Mouse (Mus musculus) retina, embryonic 14.5 days (tissue): Measurements from ENCODE around the gene Plac1.

Source experiments
- DNase-seq: peaks from one replicate; pipeline ENCODE4 v3.0.0-alpha.2; 2015; ENCODE audit warnings: low spot score

The Plac1 gene

DNA sequence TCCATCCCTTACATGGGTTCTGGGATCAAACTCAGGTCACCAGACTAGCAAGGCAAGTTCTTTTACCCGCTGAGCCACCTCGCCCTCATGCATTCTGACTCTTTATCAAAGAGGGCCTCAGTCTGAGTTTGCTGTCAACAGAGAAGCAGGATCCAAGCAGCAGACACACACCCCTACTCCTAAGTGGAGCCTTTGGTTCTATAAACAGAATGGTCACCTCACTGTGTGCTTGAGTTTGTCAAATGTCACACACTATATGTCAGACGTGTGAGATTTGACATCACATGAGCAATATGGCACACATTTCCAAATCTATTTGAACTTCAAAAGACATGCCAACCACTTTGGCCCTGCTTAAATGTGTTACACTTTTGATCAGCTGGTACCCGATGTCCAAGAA lies 42.2 kb downstream of the Plac1 start:
- no peak for DNase-seq

DNA sequence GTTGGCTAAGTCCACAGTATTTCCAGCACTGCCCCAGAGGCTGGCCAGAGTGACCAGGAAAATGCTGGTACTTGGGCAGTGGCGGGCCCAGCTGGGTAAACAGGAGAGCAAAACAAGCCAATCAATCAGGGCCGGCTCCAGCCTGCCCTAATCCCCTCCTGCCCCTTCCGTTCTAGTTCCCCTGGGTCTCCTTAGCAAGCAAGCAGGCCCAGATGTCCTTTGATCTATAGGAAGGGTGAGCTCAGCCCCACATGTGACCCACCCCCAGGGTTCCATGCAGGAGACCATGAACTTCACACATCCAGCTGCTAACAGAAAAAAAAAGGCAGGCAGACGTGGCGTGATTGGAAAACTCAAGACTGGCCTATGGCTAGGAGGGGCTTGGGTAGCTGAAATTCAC lies 43.5 kb downstream of the Plac1 start:
- no peak for DNase-seq

GRCm38 (mm10) chrX:53188692-53189091 lies 51.2 kb downstream of the Plac1 start:
- DNase-seq, result no peak

DNA sequence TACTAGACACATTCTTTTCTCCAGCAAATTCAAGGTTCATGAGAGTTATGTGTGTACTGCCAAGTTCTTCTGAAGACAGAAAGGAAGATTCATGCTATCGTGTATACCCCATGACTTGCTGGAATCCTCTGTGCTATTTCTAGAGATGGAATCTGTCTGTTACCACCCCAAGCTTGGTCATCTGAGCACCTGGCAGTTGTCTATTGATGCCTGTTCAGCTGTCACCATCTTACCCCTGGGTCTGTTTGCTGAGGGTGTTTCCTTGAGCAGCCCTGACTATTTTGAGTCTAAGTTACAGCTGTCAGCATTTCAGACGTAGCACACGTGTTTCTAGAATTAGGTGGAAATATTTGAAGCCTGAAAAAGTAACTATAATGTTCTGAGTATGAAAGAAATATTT lies 60.1 kb downstream of the Plac1 start:
- no peak for DNase-seq

GRCm38 (mm10) chrX:53176296-53176695 lies 63.6 kb downstream of the Plac1 start:
- DNase-seq, result no peak

- DNase-seq, result no peak
Observed at GRCm38 (mm10) chrX:53168623-53169022, 71.3 kb downstream of the Plac1 start.

GRCm38 (mm10) chrX:53166901-53167525 lies 72.9 kb downstream of the Plac1 start:
- DNase-seq, result no peak

GRCm38 (mm10) chrX:53166251-53166900 lies 73.5 kb downstream of the Plac1 start:
- peak; percentile 4 for DNase-seq

DNA sequence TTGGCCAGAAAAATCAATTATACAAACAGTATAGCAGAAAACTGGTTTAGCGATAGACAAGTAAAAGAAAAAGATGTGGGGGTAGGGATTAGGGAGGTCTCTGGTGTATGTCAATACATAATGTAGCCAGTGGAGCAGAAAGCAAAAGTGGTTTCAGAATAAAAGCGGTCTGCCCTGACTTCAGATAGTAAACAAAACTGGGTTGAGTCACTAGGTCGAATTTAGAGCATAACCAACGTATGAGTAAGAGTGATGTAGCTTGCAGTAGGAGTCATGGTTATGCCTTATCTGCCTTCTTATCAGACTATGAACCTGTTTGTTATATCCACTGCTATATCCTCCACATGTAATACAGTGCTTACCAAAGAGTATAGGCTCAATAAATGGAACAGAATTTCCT lies 77.3 kb downstream of the Plac1 start:
- peak; percentile 3 for DNase-seq

DNA sequence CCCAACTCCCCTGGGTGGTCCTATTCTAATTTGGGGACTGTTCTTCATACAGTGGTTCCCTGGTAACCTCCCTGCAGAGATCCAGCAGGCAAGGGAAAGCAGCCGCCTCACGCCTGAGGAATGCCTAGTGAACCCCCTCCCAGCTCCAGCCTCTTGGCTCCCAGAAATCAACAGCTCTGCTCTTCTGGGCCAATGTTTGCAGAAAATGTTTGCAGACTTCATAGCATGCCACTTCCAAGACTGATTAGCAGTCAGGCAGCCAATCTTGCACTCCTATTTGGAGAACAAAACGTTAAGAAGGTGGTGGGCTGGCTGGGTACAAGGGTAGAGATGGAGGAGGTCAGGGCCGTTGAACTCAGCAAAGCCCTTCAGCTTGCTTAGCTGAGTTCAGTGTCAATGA lies 78.3 kb downstream of the Plac1 start:
- no peak for DNase-seq

- DNase-seq, result no peak
Observed at GRCm38 (mm10) chrX:53161115-53161514, 78.8 kb downstream of the Plac1 start.

GRCm38 (mm10) chrX:53148039-53148438 lies 91.9 kb downstream of the Plac1 start:
- no peak for DNase-seq

GRCm38 (mm10) chrX:53146389-53146917 lies 93.5 kb downstream of the Plac1 start:
- no peak for DNase-seq

- no peak for DNase-seq
Observed at GRCm38 (mm10) chrX:53139641-53140040, 100.3 kb downstream of the Plac1 start.

DNA sequence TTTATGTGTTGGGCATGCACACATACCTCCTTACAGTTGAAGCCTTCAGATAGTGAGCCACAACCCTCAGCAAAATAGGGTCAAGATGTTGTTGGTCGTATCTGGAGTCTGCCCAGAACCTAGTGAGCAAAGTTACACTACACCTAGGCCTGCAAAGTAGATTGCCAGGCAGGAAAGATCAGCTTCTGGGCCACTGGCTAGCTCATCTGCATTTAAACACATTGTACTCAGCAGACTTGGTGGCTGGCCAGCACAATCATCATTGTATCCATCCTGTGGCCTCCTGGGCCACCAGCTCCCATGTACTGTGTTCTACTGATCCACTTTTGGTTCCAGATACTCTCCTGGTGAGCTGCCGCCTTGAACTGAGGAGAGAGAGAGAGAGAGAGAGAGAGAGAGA lies 102.8 kb downstream of the Plac1 start:
- DNase-seq, result no peak

GRCm38 (mm10) chrX:53129501-53129900 lies 110.4 kb downstream of the Plac1 start:
- no peak for DNase-seq

DNA sequence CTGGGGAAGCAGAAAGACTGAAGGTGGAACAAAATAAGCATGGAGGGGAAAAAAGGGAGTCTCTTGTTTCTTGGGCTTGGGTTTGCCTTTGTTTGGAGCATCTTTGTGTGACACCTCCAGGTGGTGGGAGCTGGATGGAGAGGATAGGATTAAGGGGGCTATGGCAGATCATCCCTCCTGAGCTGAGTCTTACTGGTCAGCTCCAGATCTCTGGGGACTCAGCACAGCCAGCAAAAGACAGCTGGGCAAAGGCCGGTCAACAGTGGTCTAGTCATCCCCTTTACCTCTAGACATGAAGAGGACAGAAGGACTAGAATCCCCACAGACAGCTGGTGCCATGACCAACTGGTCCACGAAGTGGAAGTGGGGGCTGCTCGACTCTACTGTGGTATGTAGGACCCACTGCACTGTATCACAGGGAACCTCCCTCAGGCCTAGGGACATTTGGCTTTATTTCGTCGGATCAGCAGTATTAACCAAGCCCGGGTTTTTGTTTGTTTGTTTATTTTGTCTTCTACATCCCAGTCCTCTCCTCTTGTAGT lies 113.3 kb downstream of the Plac1 start:
- DNase-seq, result peak; percentile 1

GRCm38 (mm10) chrX:53125838-53126467 lies 114.0 kb downstream of the Plac1 start:
- DNase-seq, result peak; percentile 1

DNA sequence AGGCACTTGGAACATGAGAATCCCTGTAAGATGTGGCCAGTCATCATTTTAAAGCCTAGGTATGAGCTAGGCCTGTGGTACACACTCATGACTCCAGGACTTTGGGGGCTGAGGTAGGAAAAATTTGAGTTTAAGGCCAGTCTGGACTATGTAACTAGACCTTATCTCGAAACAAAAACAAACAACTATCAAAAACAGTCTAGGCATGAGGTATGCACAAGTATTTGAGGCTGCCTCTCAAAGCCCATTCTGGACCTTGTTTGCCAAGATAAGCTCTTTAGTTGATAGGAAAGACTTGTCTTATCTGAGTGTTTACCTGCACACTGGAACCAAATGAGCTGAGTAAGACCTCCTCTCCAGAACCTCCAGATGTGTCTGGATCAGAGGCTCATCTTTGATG lies 116.3 kb downstream of the Plac1 start:
- DNase-seq, result no peak

DNA sequence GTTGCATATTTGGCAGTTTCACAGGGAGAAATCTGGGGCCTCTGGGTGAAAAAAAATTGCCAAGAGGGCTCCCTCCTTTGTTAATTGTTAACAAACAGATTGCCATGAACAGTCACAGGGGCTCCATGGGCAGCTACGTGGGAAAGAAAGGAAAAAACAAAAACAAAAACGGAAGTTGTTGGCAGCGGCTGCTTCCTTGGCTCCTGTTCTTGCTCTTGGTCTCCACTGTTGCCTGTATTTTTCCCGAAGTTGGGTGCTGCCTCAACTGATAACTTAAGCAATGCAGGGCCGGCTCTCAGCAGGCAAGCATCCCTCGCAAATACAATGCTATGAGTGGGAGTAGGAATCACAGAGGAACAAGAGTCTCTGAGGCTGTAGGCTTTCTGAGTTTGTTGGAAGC lies 121.3 kb downstream of the Plac1 start:
- DNase-seq, result no peak

DNA sequence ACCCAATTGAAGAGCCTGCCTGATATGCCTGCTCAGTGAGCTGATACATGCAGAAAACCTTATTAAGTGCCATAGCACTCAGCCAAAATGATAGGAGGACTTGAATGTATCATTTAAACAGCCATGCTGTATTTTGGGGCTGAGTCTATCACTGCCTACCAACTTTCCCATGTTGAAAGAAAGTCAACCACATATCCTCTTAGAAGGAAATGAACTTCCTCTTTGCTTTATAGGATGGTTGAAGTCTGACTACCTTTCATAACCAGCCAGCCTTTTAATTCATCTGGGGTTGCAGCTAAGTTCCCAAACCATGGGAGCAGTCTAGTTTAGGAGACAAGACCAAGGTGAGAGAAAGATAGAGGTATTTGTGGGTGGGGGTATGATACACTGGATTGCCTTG lies 121.9 kb downstream of the Plac1 start:
- no peak for DNase-seq

GRCm38 (mm10) chrX:53114994-53115393 lies 124.9 kb downstream of the Plac1 start:
- no peak for DNase-seq

GRCm38 (mm10) chrX:53110142-53110541 lies 129.8 kb downstream of the Plac1 start:
- no peak for DNase-seq
